10 mouse cellular contexts compared by ENCODE assay signal in the genomic region with DNA sequence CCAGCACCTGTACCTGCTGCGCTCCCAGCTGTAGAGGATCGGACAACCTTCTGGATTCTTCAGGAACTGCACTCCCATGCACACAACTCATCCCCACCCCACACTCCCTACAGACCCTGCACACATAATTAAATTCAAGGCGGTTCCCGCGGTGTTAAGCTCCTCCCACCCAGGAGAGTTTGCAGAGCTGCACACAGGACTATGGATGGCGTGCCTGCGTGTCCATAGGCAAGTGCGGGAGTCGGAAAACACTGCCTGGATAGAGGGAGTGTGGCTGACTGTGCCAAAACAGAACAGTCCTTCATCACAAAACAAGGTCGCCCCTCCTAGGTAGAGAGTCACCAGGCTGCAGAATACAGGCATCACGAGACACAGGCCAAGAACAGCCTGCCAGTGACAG. TPM values are rescaled to one million over a fixed set of nuclear protein-coding genes. Genes with fewer than 3 reads are reported as not detected.
DNase-seq lines count a peak whose midpoint lies in the region; ATAC-seq and TF ChIP-seq lines count a peak whose summit lies in the region.
"Had no signal": no experiment of that assay in that cellular context is flagged by ENCODE, and none has a peak within 500 bp of the region (broad histone marks: within the 10 kb centered on the region; RNA-seq: fewer than 3 reads in every experiment).

No protein-coding gene starts in this region.

- peak; percentile 4; the same call in 1 of the 2 replicates for TF ChIP-seq CTCF in brain, embryonic 14.5 days (IDR thresholded peaks at IDR 0.05; ENCODE audit: borderline replicate concordance, extremely low read depth, insufficient read depth, insufficient read length)

- DNase-seq in kidney, adult 18-20 months, result no peak
- DNase-seq in brain, embryonic 14.5 days (ENCODE audit: low read depth), result peak; percentile 56
- DNase-seq in midbrain, embryonic 11.5 days (ENCODE audit: low spot score, missing footprints), result no peak
- no peak for DNase-seq in ovary, postnatal 10 days (ENCODE audit: low spot score)
- no peak for DNase-seq in left cerebral cortex, adult 11 months (ENCODE audit: low spot score)
- DNase-seq in adrenal gland, adult 8-10 months, result no peak
- DNase-seq: liver; spleen, adult 18-20 months had no signal

- H3K4me1 ChIP-seq in kidney, embryonic 14.5 days (ENCODE audit: control insufficient read depth, insufficient read depth, low read length), result peaks cover 91% of the 10 kb centered on the region
- H3K4me1 ChIP-seq in forebrain, embryonic 15.5 days, result peaks cover 43% of the 10 kb centered on the region
- H3K4me1 ChIP-seq in midbrain, embryonic 11.5 days (ENCODE audit: control insufficient read depth, insufficient read depth, low read length), result peaks cover 22% of the 10 kb centered on the region

- no peak for TF ChIP-seq POLR2A in brain, embryonic 14.5 days (IDR thresholded peaks at IDR 0.05; ENCODE audit: borderline replicate concordance, extremely low read depth, insufficient read depth, insufficient read length, poor library complexity, severe bottlenecking)

- no peaks in the 10 kb centered on the region for H3K9me3 ChIP-seq in kidney, embryonic 14.5 days (ENCODE audit: control insufficient read depth, low read length)
- H3K9me3 ChIP-seq in forebrain, embryonic 15.5 days, result no peaks in the 10 kb centered on the region
- no peaks in the 10 kb centered on the region for H3K9me3 ChIP-seq in midbrain, embryonic 11.5 days (ENCODE audit: control insufficient read depth, low read length)

- H3K36me3 ChIP-seq in kidney, embryonic 14.5 days (ENCODE audit: control insufficient read depth, insufficient read depth, low read length), result peaks cover 5% of the 10 kb centered on the region; the same call in 1 of the 2 replicates
- H3K36me3 ChIP-seq in forebrain, embryonic 15.5 days, result no peaks in the 10 kb centered on the region
- no peaks in the 10 kb centered on the region for H3K36me3 ChIP-seq in midbrain, embryonic 11.5 days (ENCODE audit: control insufficient read depth, insufficient read depth, low read length)

- no peaks in the 10 kb centered on the region for H3K27me3 ChIP-seq in kidney, embryonic 14.5 days (ENCODE audit: control insufficient read depth, insufficient read depth, low read length)
- H3K27me3 ChIP-seq in forebrain, embryonic 15.5 days, result no peaks in the 10 kb centered on the region
- no peaks in the 10 kb centered on the region for H3K27me3 ChIP-seq in midbrain, embryonic 11.5 days (ENCODE audit: control insufficient read depth, insufficient read depth, low read length)

- peak overlapping the region; percentile 3; the same call in 1 of the 2 replicates for H3K4me2 ChIP-seq in kidney, embryonic 14.5 days (replicated peaks; ENCODE audit: low read depth, low read length)
- H3K4me2 ChIP-seq in forebrain, embryonic 15.5 days (replicated peaks), result 0 out of 2 replicates have a peak overlapping the region, but pooled peaks have one; percentile 14
- H3K4me2 ChIP-seq in midbrain, embryonic 11.5 days, result no peak overlapping the region

- H3K9ac ChIP-seq in kidney, embryonic 14.5 days (ENCODE audit: low read depth, low read length), result no peak overlapping the region
- no peak overlapping the region for H3K9ac ChIP-seq in forebrain, embryonic 15.5 days (replicated peaks)
- H3K9ac ChIP-seq in midbrain, embryonic 11.5 days (ENCODE audit: low read length), result no peak overlapping the region

- no peak overlapping the region for H3K4me3 ChIP-seq in kidney, embryonic 14.5 days (ENCODE audit: low read length)
- no peak overlapping the region for H3K4me3 ChIP-seq in forebrain, embryonic 15.5 days
- no peak overlapping the region for H3K4me3 ChIP-seq in midbrain, embryonic 11.5 days (ENCODE audit: low read depth, low read length)

- ATAC-seq in kidney, embryonic 14.5 days (ENCODE audit: low FRiP score, low TSS enrichment), result 0 out of 2 replicates have a peak, but pooled peaks have one; percentile 10
- ATAC-seq in forebrain, embryonic 15.5 days (replicated peaks), result peak; percentile 61; the same call in 1 of the 2 replicates
- ATAC-seq in midbrain, embryonic 11.5 days (ENCODE audit: low FRiP score), result peak; percentile 42; the same call in 1 of the 2 replicates

- 24% methylated on average over 11 of the region's 11 CpGs for WGBS in kidney, embryonic 14.5 days
- 20% methylated on average over 11 of the region's 11 CpGs for WGBS in forebrain, embryonic 15.5 days
- WGBS in midbrain, embryonic 11.5 days, result 15% methylated on average over 11 of the region's 11 CpGs

- peak overlapping the region; percentile 37; the same call in 1 of the 2 replicates for H3K27ac ChIP-seq in kidney, embryonic 14.5 days (ENCODE audit: low read depth, low read length)
- H3K27ac ChIP-seq in forebrain, embryonic 15.5 days (replicated peaks), result no peak overlapping the region
- H3K27ac ChIP-seq in midbrain, embryonic 11.5 days (ENCODE audit: low read depth, low read length), result no peak overlapping the region

RNA-seq across cellular contexts. Expression of a gene that starts 45.9 kb away (rescaled TPM):
- polyA plus RNA-seq in kidney, embryonic 14.5 days (2014; fragmentation: Nextera tagmentation; extraction: Ambion mirVana), result 12.2 and 14.3 TPM in 2 replicates
- 4.9 and 6.1 TPM in 2 replicates for polyA plus RNA-seq in brain, embryonic 14.5 days (2012; rRNA removed)
- 2.0 and 2.4 TPM in 2 replicates for polyA plus RNA-seq in forebrain, embryonic 15.5 days (2015; fragmentation: Nextera tagmentation; extraction: Ambion mirVana)
- polyA plus RNA-seq in midbrain, embryonic 11.5 days (2014; fragmentation: Nextera tagmentation; extraction: Ambion mirVana), result 3.9 and 4.0 TPM in 2 replicates
- total RNA-seq in adrenal gland, adult 8-10 months (2022), result 10 to 100 TPM in 1 of 4 experiments, 1 to 10 TPM in 3; 7.6 to 11.1 (median 8.6) TPM

Comparison
In these comparisons a context has a peak if more than half of its experiments do, and no peak if none do; other contexts are left out.
1. ATAC-seq: peak in every context shown above with its lines; median percentile 61 in forebrain, embryonic 15.5 days; 42 in midbrain, embryonic 11.5 days; 10 in kidney, embryonic 14.5 days.